In the genomic region with DNA sequence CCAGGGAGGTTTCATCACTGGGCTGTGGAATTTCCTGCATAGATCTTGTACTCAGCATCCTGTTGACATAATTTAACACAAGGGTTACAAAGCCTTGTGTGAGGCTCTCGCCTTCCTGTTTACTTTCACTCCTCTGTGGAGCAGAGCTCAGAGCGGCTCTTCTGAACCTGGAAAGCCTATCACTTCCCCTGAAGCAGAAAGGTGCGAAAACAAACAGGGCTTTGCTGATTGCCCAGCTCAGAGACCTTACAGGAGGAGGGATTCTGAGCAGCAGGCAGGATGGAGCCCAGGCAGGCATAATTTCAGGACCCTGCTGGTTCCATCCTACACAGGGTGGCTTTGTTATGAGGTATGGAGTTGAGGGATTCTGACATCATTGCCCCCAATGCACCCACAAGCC, we compare ENCODE assay signal across 11 mouse cellular contexts.
DNase-seq lines count a peak whose midpoint lies in the region; ATAC-seq and TF ChIP-seq lines count a peak whose summit lies in the region.
"Had no signal": no experiment of that assay in that cellular context is flagged by ENCODE, and none has a peak within 500 bp of the region (broad histone marks: within the 10 kb centered on the region; RNA-seq: fewer than 3 reads in every experiment).

No protein-coding gene starts in this region.

- no peak overlapping the region for H3K9ac ChIP-seq in heart, embryonic 11.5 days (ENCODE audit: low read depth, low read length)
- H3K9ac ChIP-seq in midbrain, embryonic 13.5 days (replicated peaks): no peak overlapping the region
- 0 out of 2 replicates have a peak overlapping the region, but pooled peaks have one; percentile 21 for H3K9ac ChIP-seq in limb, embryonic 14.5 days (ENCODE audit: low read depth, low read length, severe bottlenecking)

- 5% methylated on average over 3 of the region's 3 CpGs for WGBS in heart, embryonic 11.5 days (ENCODE audit: insufficient replicate concordance)
- WGBS in midbrain, embryonic 10.5 days: 46% methylated on average over 3 of the region's 3 CpGs
- WGBS in midbrain, embryonic 13.5 days: 59% methylated on average over 3 of the region's 3 CpGs
- WGBS in limb, embryonic 14.5 days: 13% methylated on average over 3 of the region's 3 CpGs

- H3K4me3 ChIP-seq in heart, embryonic 11.5 days (ENCODE audit: low read depth, low read length): no peak overlapping the region
- no peak overlapping the region for H3K4me3 ChIP-seq in midbrain, embryonic 10.5 days
- H3K4me3 ChIP-seq in midbrain, embryonic 13.5 days (replicated peaks): no peak overlapping the region
- H3K4me3 ChIP-seq in limb, embryonic 14.5 days (replicated peaks; ENCODE audit: low read length): no peak overlapping the region

- no peaks in the 10 kb centered on the region for H3K9me3 ChIP-seq in heart, embryonic 11.5 days (replicated peaks; ENCODE audit: control insufficient read depth, low read length)
- no peaks in the 10 kb centered on the region for H3K9me3 ChIP-seq in midbrain, embryonic 10.5 days (replicated peaks)
- H3K9me3 ChIP-seq in midbrain, embryonic 13.5 days: no peaks in the 10 kb centered on the region
- no peaks in the 10 kb centered on the region for H3K9me3 ChIP-seq in limb, embryonic 14.5 days (ENCODE audit: control insufficient read depth, low read length)

- no peaks in the 10 kb centered on the region for H3K36me3 ChIP-seq in heart, embryonic 11.5 days (ENCODE audit: control insufficient read depth, insufficient read depth, low read length)
- H3K36me3 ChIP-seq in midbrain, embryonic 10.5 days: no peaks in the 10 kb centered on the region
- H3K36me3 ChIP-seq in midbrain, embryonic 13.5 days: no peaks in the 10 kb centered on the region
- no peaks in the 10 kb centered on the region for H3K36me3 ChIP-seq in limb, embryonic 14.5 days (ENCODE audit: control insufficient read depth, insufficient read depth, low read length)

- no peaks in the 10 kb centered on the region for H3K27me3 ChIP-seq in heart, embryonic 11.5 days (ENCODE audit: control insufficient read depth, insufficient read depth, low read length)
- peaks cover 6% of the 10 kb centered on the region; the same call in 1 of the 2 replicates for H3K27me3 ChIP-seq in midbrain, embryonic 10.5 days (ENCODE audit: low read depth, poor library complexity, severe bottlenecking)
- no peaks in the 10 kb centered on the region for H3K27me3 ChIP-seq in midbrain, embryonic 13.5 days
- no peaks in the 10 kb centered on the region for H3K27me3 ChIP-seq in limb, embryonic 14.5 days (ENCODE audit: control insufficient read depth, insufficient read depth, low read length)

- no peak for DNase-seq in heart, adult 9 months (ENCODE audit: low spot score in 2 of 2)
- peak; percentile 13 for DNase-seq in midbrain, embryonic 10.5 days (ENCODE audit: low spot score)
- DNase-seq in limb, embryonic 14.5 days (ENCODE audit: low spot score): no peak
- DNase-seq in yolk sac, embryonic 10.5 days (ENCODE audit: low spot score): peak; percentile 20
- no peak for DNase-seq in right cerebral cortex, adult 2 months (ENCODE audit: low spot score in 2 of 2)
- no peak for DNase-seq in right cerebral cortex, postnatal 25 days
- DNase-seq: gastrocnemius, postnatal 36 days; kidney, postnatal 25 days; left cerebral cortex, postnatal 4 days had no signal

- peak overlapping the region; percentile 27; the same call in 1 of the 2 replicates for H3K4me2 ChIP-seq in heart, embryonic 11.5 days
- no peak overlapping the region for H3K4me2 ChIP-seq in midbrain, embryonic 13.5 days (replicated peaks)
- 0 out of 2 replicates have a peak overlapping the region, but pooled peaks have one; percentile 13 for H3K4me2 ChIP-seq in limb, embryonic 14.5 days (replicated peaks; ENCODE audit: low read depth, low read length, severe bottlenecking)

- H3K4me1 ChIP-seq in heart, embryonic 11.5 days (ENCODE audit: control insufficient read depth, insufficient read depth, low read length): 0 out of 2 replicates have a peak, but pooled peaks cover 3% of the 10 kb centered on the region
- peaks cover 20% of the 10 kb centered on the region for H3K4me1 ChIP-seq in midbrain, embryonic 10.5 days
- H3K4me1 ChIP-seq in midbrain, embryonic 13.5 days (replicated peaks): peaks cover 19% of the 10 kb centered on the region
- H3K4me1 ChIP-seq in limb, embryonic 14.5 days (ENCODE audit: control insufficient read depth, insufficient read depth, low read length): peaks cover 4% of the 10 kb centered on the region; the same call in 1 of the 2 replicates

- ATAC-seq in heart, embryonic 11.5 days (replicated peaks; ENCODE audit: insufficient number of reproducible peaks, low FRiP score, low TSS enrichment): 0 out of 2 replicates have a peak, but pooled peaks have one; percentile 39
- ATAC-seq in midbrain, embryonic 13.5 days: no peak
- ATAC-seq in limb, embryonic 14.5 days (ENCODE audit: low FRiP score, low read depth): no peak

- no peak for TF ChIP-seq POLR2A in limb, embryonic 14.5 days (IDR thresholded peaks at IDR 0.05; ENCODE audit: borderline replicate concordance, extremely low read depth, insufficient read depth, insufficient read length)

- H3K27ac ChIP-seq in heart, embryonic 11.5 days (ENCODE audit: low read depth, low read length): no peak overlapping the region
- 0 out of 2 replicates have a peak overlapping the region, but pooled peaks have one; percentile 49 for H3K27ac ChIP-seq in midbrain, embryonic 10.5 days (replicated peaks)
- H3K27ac ChIP-seq in midbrain, embryonic 13.5 days: no peak overlapping the region
- H3K27ac ChIP-seq in limb, embryonic 14.5 days (replicated peaks; ENCODE audit: low read depth, low read length): no peak overlapping the region

Comparison
In these comparisons a context has a peak if more than half of its experiments do, and no peak if none do; other contexts are left out.
1. DNase-seq: peak in midbrain, embryonic 10.5 days (single experiment) and yolk sac, embryonic 10.5 days (single experiment); none in heart, adult 9 months (0 of 2), limb, embryonic 14.5 days (single experiment), right cerebral cortex, adult 2 months (0 of 2) and right cerebral cortex, postnatal 25 days (single experiment).